Mouse (Mus musculus) lung, postnatal 4 days (tissue): ENCODE measurements around the gene Gm20905.
"Not testable (repeated sequence)": the region's sequence is repeated elsewhere in the genome, so short reads cannot be mapped to it uniquely, and the experiment has no call there.

Experiments
- DNase-seq, 2 experiments: peaks; one replicate each; pipeline ENCODE4 v3.0.0; 2021

Gene Gm20905

GRCm38 (mm10) chrY:37259503-37259902, at the start of gene Gm20905:
TSS of gene Gm20905 (minus strand) at chrY:37259603.
- DNase-seq: not testable (repeated sequence)
